Comparison of ENCODE assay signal across 9 mouse cellular contexts in genomic region chr4:135120342-135121100, GRCm38 (mm10). TPM values are rescaled to one million over a fixed set of nuclear protein-coding genes. Genes with fewer than 3 reads are reported as not detected.
DNase-seq lines count a peak whose midpoint lies in the region; ATAC-seq and TF ChIP-seq lines count a peak whose summit lies in the region.
"Had no signal": no experiment of that assay in that cellular context is flagged by ENCODE, and none has a peak within 500 bp of the region (broad histone marks: within the 10 kb centered on the region; RNA-seq: fewer than 3 reads in every experiment).

Runx3 (plus strand) TSS chr4:135120652.

- H3K27ac ChIP-seq in hindbrain, embryonic 13.5 days = no peak within 1 kb of the TSS
- H3K27ac ChIP-seq: heart, embryonic 15.5 days had no signal

- TF ChIP-seq POLR2A in lung, adult 2 months (IDR thresholded peaks at IDR 0.05; ENCODE audit: borderline replicate concordance, extremely low read depth, low read depth, low read length) = no peak

- H3K36me3 ChIP-seq in hindbrain, embryonic 13.5 days = no peaks in the 10 kb centered on the region
- H3K36me3 ChIP-seq: heart, embryonic 15.5 days had no signal

- no peak for TF ChIP-seq CTCF in lung, adult 2 months (IDR thresholded peaks at IDR 0.05; ENCODE audit: insufficient read depth, low read length)

- peak; percentile 97 to 98 for ATAC-seq in hematopoietic stem cell, adult 5-6 weeks (replicated peaks in 1 of 2; ENCODE audit: insufficient read depth in 1 of 2, low FRiP score in 2 of 2, low TSS enrichment in 1 of 2, low read depth in 1 of 2, poor library complexity in 2 of 2, severe bottlenecking in 2 of 2)
- ATAC-seq in megakaryocyte-erythroid progenitor cell, adult 5-6 weeks (replicated peaks; ENCODE audit: low FRiP score, low TSS enrichment, poor library complexity, severe bottlenecking) = peak; percentile 96
- no peak for ATAC-seq in hindbrain, embryonic 13.5 days (ENCODE audit: low FRiP score)

- 70% methylated on average over 18 of the region's 18 CpGs for WGBS in lung, adult 2 months
- WGBS in hindbrain, embryonic 13.5 days = 84% methylated on average over 18 of the region's 18 CpGs

- no peaks in the 10 kb centered on the region for H3K9me3 ChIP-seq in hindbrain, embryonic 13.5 days
- H3K9me3 ChIP-seq: heart, embryonic 15.5 days had no signal

- H3K4me1 ChIP-seq in lung, adult 2 months (ENCODE audit: control insufficient read depth, insufficient read depth, low read length) = no peaks in the 10 kb centered on the region
- H3K4me1 ChIP-seq in hindbrain, embryonic 13.5 days (replicated peaks) = no peaks in the 10 kb centered on the region
- H3K4me1 ChIP-seq: heart, embryonic 15.5 days had no signal

- no peak within 1 kb of the TSS for H3K4me2 ChIP-seq in hindbrain, embryonic 13.5 days
- H3K4me2 ChIP-seq: heart, embryonic 15.5 days had no signal

- DNase-seq in lung, postnatal 10 days = peak; percentile 11
- no peak for DNase-seq in lung, adult 2 months
- peak; percentile 76 for DNase-seq in thymus, postnatal 25 days
- no peak for DNase-seq in left cerebral cortex, adult 8-10 months (ENCODE audit: low spot score in 2 of 2)
- DNase-seq in embryo, embryonic 10.5 days (ENCODE audit: low spot score) = no peak

- no peak within 1 kb of the TSS for H3K4me3 ChIP-seq in lung, adult 2 months (replicated peaks; ENCODE audit: extremely low read depth, low read depth, low read length)
- H3K4me3 ChIP-seq in hindbrain, embryonic 13.5 days = no peak within 1 kb of the TSS
- H3K4me3 ChIP-seq: heart, embryonic 15.5 days had no signal

- peaks cover 10% of the 10 kb centered on the region; the same call in 1 of the 2 replicates for H3K27me3 ChIP-seq in hindbrain, embryonic 13.5 days

- H3K9ac ChIP-seq in hindbrain, embryonic 13.5 days = no peak within 1 kb of the TSS
- H3K9ac ChIP-seq: heart, embryonic 15.5 days had no signal

RNA-seq across cellular contexts. Expression of gene Runx3, which starts in this region (rescaled TPM):
- polyA plus RNA-seq in lung, adult 2 months (2012; rRNA removed) = 2.8 and 3.5 TPM in 2 replicates
- total RNA-seq in hematopoietic stem cell, adult 5-6 weeks (2017) = 12.9 and 30.4 TPM in 2 replicates
- 52.3 and 61.6 TPM in 2 replicates for total RNA-seq in megakaryocyte-erythroid progenitor cell, adult 5-6 weeks (2014; fragmentation: Nextera tagmentation)
- 6.1 and 9.4 TPM in 2 replicates for total RNA-seq in megakaryocyte-erythroid progenitor cell, adult 5-6 weeks (2017)
- under 1 TPM in 2 of 4 experiments, not detected in 2; 0.27 to 0.30 TPM for total RNA-seq in left cerebral cortex, adult 8-10 months (2022)
- 0.10 and 0.27 TPM in 2 replicates for polyA plus RNA-seq in hindbrain, embryonic 13.5 days (2015; fragmentation: Nextera tagmentation; extraction: Ambion mirVana)

Comparison
In these comparisons a context has a peak if more than half of its experiments do, and no peak if none do; other contexts are left out.
1. RNA of gene Runx3 (total RNA-seq): 6.1 to 61.6 TPM in megakaryocyte-erythroid progenitor cell, adult 5-6 weeks and 12.9 to 30.4 TPM in hematopoietic stem cell, adult 5-6 weeks; 0.27 to 0.30 TPM in left cerebral cortex, adult 8-10 months; every median in the first group is over 4 times any median in the second.
2. DNase-seq: peak in lung, postnatal 10 days (single experiment) and thymus, postnatal 25 days (single experiment); none in lung, adult 2 months (single experiment), left cerebral cortex, adult 8-10 months (0 of 2) and embryo, embryonic 10.5 days (single experiment).